Mouse (Mus musculus): Measurements from ENCODE around the gene Nhej1.

GRCm38 (mm10) chr1:74961722-74962121 is 163.3 kb downstream of the Nhej1 start:
- no peak for TF ChIP-seq CTCF (IDR thresholded peaks at IDR 0.05; ENCODE audit: borderline replicate concordance, insufficient read depth, low read depth, low read length)
- no peak for TF ChIP-seq POLR2A (IDR thresholded peaks at IDR 0.05; ENCODE audit: borderline replicate concordance, insufficient read depth, low read length)

All from cerebellum, adult 2 months (tissue).